Mouse (Mus musculus): Measurements from ENCODE around the gene 1700029J07Rik. TPM values are rescaled to one million over a fixed set of nuclear protein-coding genes. Genes with fewer than 3 reads are reported as not detected.
A peak's percentile ranks its signal among the peaks of the same experiment; 100 is the strongest.

1700029J07Rik gene
- polyA plus RNA-seq, 1 experiment: 0.40 TPM

DNA sequence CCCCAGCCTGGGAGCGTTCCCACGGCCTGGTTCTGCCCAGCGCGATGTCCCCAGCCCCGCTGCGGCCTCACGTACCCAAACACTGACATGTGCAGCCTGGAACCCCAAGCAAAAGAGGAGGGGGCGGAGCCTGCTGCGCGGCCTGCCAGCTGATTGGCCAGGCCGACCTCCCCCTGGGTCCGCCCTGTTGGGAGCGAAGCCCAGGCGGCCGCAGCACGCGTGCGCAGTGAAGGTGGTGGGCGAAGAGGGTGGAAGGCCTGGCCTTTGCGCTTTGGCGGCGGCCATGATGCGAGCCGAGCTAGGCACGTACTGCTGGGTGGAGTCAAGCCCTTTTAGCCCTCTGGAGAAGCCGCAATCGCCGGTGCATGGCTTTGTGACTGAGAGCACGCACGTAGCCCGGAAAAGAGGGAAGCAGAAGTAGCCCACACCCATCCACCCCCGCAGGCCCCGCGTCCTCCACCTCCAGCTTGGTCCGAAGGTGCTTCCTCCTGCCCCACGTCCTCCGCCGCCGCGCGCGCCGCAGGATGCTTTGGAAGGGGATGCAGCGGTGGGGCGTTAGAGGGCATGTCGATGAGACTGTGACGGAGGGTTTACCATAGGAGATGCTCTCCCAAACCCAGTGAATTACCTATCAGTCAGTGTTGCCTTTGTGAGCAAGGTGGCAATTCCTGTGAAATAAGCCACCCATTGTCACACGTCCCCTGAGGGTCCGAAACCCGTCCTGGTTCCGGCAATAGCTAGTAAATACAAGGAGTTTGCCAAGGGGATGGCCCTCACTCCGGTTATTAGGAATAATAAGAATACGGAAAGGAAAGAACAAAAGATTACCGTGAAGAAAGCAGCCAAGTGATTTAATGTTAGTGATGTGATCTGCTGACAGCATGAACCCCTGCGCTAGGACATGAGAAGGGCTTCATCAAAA, 25.0 kb upstream of the 1700029J07Rik start:
- Histone ChIP-seq H3K27ac (ENCODE audit: insufficient read depth, low read depth, low read length) (peak overlapping the region; percentile 75), H3K4me1 (ENCODE audit: control insufficient read depth, insufficient read depth, low read length) (peaks cover 20% of the 10 kb centered on the region), H3K4me3 (ENCODE audit: insufficient read depth, low read length) (peak overlapping the region; percentile 60)
- TF ChIP-seq CTCF (IDR thresholded peaks at IDR 0.05; ENCODE audit: low read depth, low read length): no peak
- 0 out of 2 replicates have a peak, but pooled peaks have one; percentile 74 for TF ChIP-seq POLR2A (IDR thresholded peaks at IDR 0.05; ENCODE audit: borderline replicate concordance, low read depth, low read length)

- H3K4me1 ChIP-seq (ENCODE audit: control insufficient read depth, insufficient read depth, low read length): peaks cover 21% of the 10 kb centered on the region
- peak within 1 kb of the TSS; percentile 75 for H3K27ac ChIP-seq (ENCODE audit: insufficient read depth, low read depth, low read length)
- peak within 1 kb of the TSS; percentile 60 for H3K4me3 ChIP-seq (ENCODE audit: insufficient read depth, low read length)
- TF ChIP-seq POLR2A (IDR thresholded peaks at IDR 0.05; ENCODE audit: borderline replicate concordance, low read depth, low read length): no peak
- TF ChIP-seq CTCF (IDR thresholded peaks at IDR 0.05; ENCODE audit: low read depth, low read length): no peak
Observed at GRCm38 (mm10) chr8:45999138-45999783, 24.2 kb upstream of the 1700029J07Rik start, which contains the start of gene Lrp2bp. Gene Lrp2bp (plus strand): TSS chr8:45999303.

DNA sequence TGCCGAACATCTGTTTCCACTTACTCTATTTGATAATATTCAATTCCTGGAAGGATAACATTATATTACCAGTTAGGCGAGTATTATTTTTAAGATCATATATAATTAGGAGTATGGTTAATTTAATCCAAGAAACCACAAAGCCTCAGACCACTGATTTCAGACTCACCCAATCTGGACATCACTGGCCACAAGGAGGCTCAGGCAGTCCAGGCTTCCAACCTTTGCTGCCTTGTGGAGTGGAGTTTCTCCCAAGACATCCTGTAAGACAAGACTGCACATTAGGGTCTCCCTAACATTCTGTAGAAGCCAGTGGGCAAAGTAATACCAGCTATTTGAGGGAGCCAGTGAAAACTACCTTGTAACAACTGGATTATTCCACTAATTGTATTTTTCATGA, 23.2 kb upstream of the 1700029J07Rik start:
- TF ChIP-seq POLR2A (IDR thresholded peaks at IDR 0.05; ENCODE audit: borderline replicate concordance, low read depth, low read length): no peak
- no peak for TF ChIP-seq CTCF (IDR thresholded peaks at IDR 0.05; ENCODE audit: low read depth, low read length)
- Histone ChIP-seq H3K4me1 (ENCODE audit: control insufficient read depth, insufficient read depth, low read length) (peaks cover 21% of the 10 kb centered on the region), H3K4me3 (ENCODE audit: insufficient read depth, low read length) (peak overlapping the region; percentile 26; the same call in 1 of the 2 replicates), H3K27ac (ENCODE audit: insufficient read depth, low read depth, low read length) (no peak overlapping the region)

- peak overlapping the region; percentile 59 for H3K27ac ChIP-seq (ENCODE audit: insufficient read depth, low read depth, low read length)
- H3K4me1 ChIP-seq (ENCODE audit: control insufficient read depth, insufficient read depth, low read length): peaks cover 29% of the 10 kb centered on the region
- no peak overlapping the region for H3K4me3 ChIP-seq (ENCODE audit: insufficient read depth, low read length)
- TF ChIP-seq POLR2A (IDR thresholded peaks at IDR 0.05; ENCODE audit: borderline replicate concordance, low read depth, low read length): no peak
- TF ChIP-seq CTCF (IDR thresholded peaks at IDR 0.05; ENCODE audit: low read depth, low read length): no peak
Observed at GRCm38 (mm10) chr8:45995576-45995975, 20.5 kb upstream of the 1700029J07Rik start.

DNA sequence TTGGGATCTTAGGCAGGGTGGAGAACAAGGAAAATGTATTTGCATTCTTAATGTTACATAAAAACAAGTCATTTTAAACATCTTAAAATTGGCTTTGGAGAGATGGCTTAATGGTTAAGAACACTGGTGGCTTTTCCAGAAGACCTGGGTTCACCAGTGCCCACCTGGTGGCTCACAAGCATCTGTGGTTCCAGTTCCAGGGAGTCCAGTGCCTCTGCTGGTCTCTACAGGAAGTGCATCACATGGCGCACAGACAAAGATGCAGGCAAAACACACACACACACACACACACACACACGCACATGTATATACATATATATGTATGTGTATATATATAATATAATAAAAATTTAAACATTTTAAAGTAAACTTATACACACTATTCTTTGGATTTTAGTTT, 19.1 kb upstream of the 1700029J07Rik start:
- TF ChIP-seq POLR2A (IDR thresholded peaks at IDR 0.05; ENCODE audit: borderline replicate concordance, low read depth, low read length) (no peak), CTCF (IDR thresholded peaks at IDR 0.05; ENCODE audit: low read depth, low read length) (no peak)

GRCm38 (mm10) chr8:45990631-45991310, 15.7 kb upstream of the 1700029J07Rik start:
- TF ChIP-seq POLR2A (IDR thresholded peaks at IDR 0.05; ENCODE audit: borderline replicate concordance, low read depth, low read length) (no peak), CTCF (IDR thresholded peaks at IDR 0.05; ENCODE audit: low read depth, low read length) (no peak)
- no peak overlapping the region for H3K4me3 ChIP-seq (ENCODE audit: insufficient read depth, low read length)
- peaks cover 28% of the 10 kb centered on the region for H3K4me1 ChIP-seq (ENCODE audit: control insufficient read depth, insufficient read depth, low read length)
- H3K27ac ChIP-seq (ENCODE audit: insufficient read depth, low read depth, low read length): peak overlapping the region; percentile 69

More for the DNA sequence above, 19.1 kb upstream of the 1700029J07Rik start:
- no peak overlapping the region for H3K4me3 ChIP-seq (ENCODE audit: insufficient read depth, low read length)
- H3K27ac ChIP-seq (ENCODE audit: insufficient read depth, low read depth, low read length): no peak overlapping the region
- peaks cover 28% of the 10 kb centered on the region for H3K4me1 ChIP-seq (ENCODE audit: control insufficient read depth, insufficient read depth, low read length)

GRCm38 (mm10) chr8:45988189-45988588, 13.1 kb upstream of the 1700029J07Rik start:
- Histone ChIP-seq H3K27ac (ENCODE audit: insufficient read depth, low read depth, low read length) (no peak overlapping the region), H3K4me1 (ENCODE audit: control insufficient read depth, insufficient read depth, low read length) (peaks cover 22% of the 10 kb centered on the region), H3K4me3 (ENCODE audit: insufficient read depth, low read length) (no peak overlapping the region)
- TF ChIP-seq CTCF (IDR thresholded peaks at IDR 0.05; ENCODE audit: low read depth, low read length) (no peak), POLR2A (IDR thresholded peaks at IDR 0.05; ENCODE audit: borderline replicate concordance, low read depth, low read length) (no peak)

DNA sequence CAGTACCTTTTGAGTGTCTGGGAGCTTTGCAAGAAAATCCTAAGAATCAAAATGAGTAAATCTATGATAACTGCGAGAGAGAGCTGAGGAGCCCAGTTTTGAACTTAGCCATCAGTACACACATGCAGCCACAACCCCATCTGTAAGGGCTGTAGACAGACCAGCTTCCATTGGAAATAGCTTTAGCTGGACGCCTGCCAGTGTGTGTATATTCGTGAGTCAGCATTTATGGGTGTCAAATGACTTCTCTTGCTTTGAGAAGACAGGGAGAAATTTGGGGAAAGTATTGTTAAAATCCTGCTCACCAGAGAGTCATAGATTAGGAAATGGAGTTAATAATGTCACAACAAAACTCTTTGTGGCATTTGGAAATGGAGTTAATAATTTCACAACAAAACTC, 11.6 kb upstream of the 1700029J07Rik start:
- Histone ChIP-seq H3K4me1 (ENCODE audit: control insufficient read depth, insufficient read depth, low read length) (peaks cover 22% of the 10 kb centered on the region), H3K27ac (ENCODE audit: insufficient read depth, low read depth, low read length) (peak overlapping the region; percentile 60), H3K4me3 (ENCODE audit: insufficient read depth, low read length) (no peak overlapping the region)
- TF ChIP-seq CTCF (IDR thresholded peaks at IDR 0.05; ENCODE audit: low read depth, low read length) (no peak), POLR2A (IDR thresholded peaks at IDR 0.05; ENCODE audit: borderline replicate concordance, low read depth, low read length) (no peak)

GRCm38 (mm10) chr8:45975837-45976468, 901 bp upstream of the 1700029J07Rik start:
- no peak for TF ChIP-seq CTCF (IDR thresholded peaks at IDR 0.05; ENCODE audit: low read depth, low read length)
- TF ChIP-seq POLR2A (IDR thresholded peaks at IDR 0.05; ENCODE audit: borderline replicate concordance, low read depth, low read length): no peak
- Histone ChIP-seq H3K27ac (ENCODE audit: insufficient read depth, low read depth, low read length) (peak overlapping the region; percentile 80), H3K4me1 (ENCODE audit: control insufficient read depth, insufficient read depth, low read length) (peaks cover 8% of the 10 kb centered on the region), H3K4me3 (ENCODE audit: insufficient read depth, low read length) (peak overlapping the region; percentile 79)

All from bone marrow macrophage, adult 2 months (primary cell).